Mouse (Mus musculus) limb, embryonic 15.5 days (tissue): ENCODE measurements around the gene Gm49369. TPM values are rescaled to one million over a fixed set of nuclear protein-coding genes. Genes with fewer than 3 reads are reported as not detected.
"Not testable (repeated sequence)": the region's sequence is repeated elsewhere in the genome, so short reads cannot be mapped to it uniquely, and the experiment has no call there.

Experiments used
- ATAC-seq: fragments of 200-750 bp; cut with Nextera tagmentation; 2 replicates; pipeline ENCODE4 v1.8.0; 2017; ENCODE audit warnings: low read depth, moderate TSS enrichment; ENCODE audit not compliant: insufficient number of reproducible peaks, low FRiP score, low TSS enrichment
- H3K27ac ChIP-seq: fragments of 300-500 bp; sonication (generic); 2 replicates; pipeline ENCODE4 v1.5.1; 2015; ENCODE audit warnings: moderate library complexity, mild to moderate bottlenecking, inconsistent platforms
- H3K27me3 ChIP-seq: fragments of 300-500 bp; sonication (generic); 2 replicates; pipeline ENCODE4 v1.6.1; 2015; ENCODE audit warnings: inconsistent platforms
- H3K36me3 ChIP-seq: fragments of 300-500 bp; sonication (generic); 2 replicates; pipeline ENCODE4 v1.6.1; 2015; ENCODE audit warnings: inconsistent platforms
- H3K4me1 ChIP-seq: fragments of 300-500 bp; sonication (generic); 2 replicates; pipeline ENCODE4 v1.6.1; 2015; ENCODE audit warnings: inconsistent platforms
- H3K4me2 ChIP-seq: fragments of 300-500 bp; sonication (generic); 2 replicates; pipeline ENCODE4 v1.6.1; 2015; ENCODE audit warnings: mild to moderate bottlenecking, inconsistent platforms
- H3K4me3 ChIP-seq: fragments of 300-500 bp; sonication (generic); 2 replicates; pipeline ENCODE4 v1.5.1; 2015; ENCODE audit warnings: mild to moderate bottlenecking, inconsistent platforms
- H3K9ac ChIP-seq: fragments of 300-500 bp; sonication (generic); 2 replicates; pipeline ENCODE4 v1.6.1; 2015; ENCODE audit warnings: inconsistent platforms
- H3K9me3 ChIP-seq: fragments of 300-500 bp; sonication (generic); 2 replicates; pipeline ENCODE4 v1.6.1; 2016; ENCODE audit warnings: inconsistent platforms
- WGBS: fragments of 180-500 bp; shearing (Covaris S2); methylation state at CpG from one replicate; pipeline ENCODE4 v1.1.7; 2015; 5-methylcytosine and 5-hydroxymethylcytosine counted together
- polyA plus RNA-seq: library from polyadenylated mRNA; unstranded; fragments of >200 nt; fragmentation: Nextera tagmentation; extraction: Ambion mirVana; gene quantifications from 2 replicates; pipeline ENCODE4 v1.2.1, GENCODE M21; 2015

The Gm49369 gene
- polyA plus RNA-seq, 1 experiment from 2014 or later = not detected

DNA sequence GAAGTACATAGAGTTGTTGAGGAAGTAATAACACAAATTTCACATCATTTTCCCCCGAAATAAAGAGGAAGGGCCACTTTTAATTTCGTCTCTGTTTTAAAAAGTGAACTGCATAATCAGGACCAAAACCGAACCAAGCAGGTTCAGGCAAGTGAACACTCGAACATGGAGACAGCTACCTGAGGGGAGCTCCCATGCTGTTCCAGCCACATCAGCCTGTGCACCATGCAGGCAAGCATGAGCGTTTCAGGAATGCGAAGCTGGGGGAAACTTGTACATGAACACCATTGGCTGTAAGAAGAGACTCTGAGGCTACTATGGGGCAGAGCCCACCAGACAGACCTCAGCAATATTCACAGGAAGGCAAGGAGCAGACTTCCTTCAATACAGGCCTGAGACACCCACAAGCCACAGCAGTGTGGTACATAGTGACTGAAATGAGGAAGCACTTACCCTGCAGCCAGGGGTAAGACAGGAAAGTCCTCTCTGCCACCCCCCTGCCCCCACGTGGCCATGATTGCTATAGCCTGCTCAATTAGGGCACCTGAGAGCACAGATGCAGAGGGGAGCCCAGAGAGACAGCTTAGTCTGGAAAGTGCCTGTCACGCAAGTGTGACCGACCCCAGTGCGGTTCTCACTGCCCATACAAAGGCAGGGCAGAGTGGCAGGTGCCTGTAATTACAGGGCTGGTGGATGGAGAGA is 42.0 kb downstream of the Gm49369 start:
- WGBS = 40% methylated on average over 10 of the region's 10 CpGs
- no peak overlapping the region for H3K9ac ChIP-seq
- peak overlapping the region; percentile 44 for H3K27ac ChIP-seq
- H3K4me3 ChIP-seq = no peak overlapping the region
- H3K9me3 ChIP-seq = no peaks in the 10 kb centered on the region
- H3K27me3 ChIP-seq = no peaks in the 10 kb centered on the region
- H3K36me3 ChIP-seq = no peaks in the 10 kb centered on the region
- no peak overlapping the region for H3K4me2 ChIP-seq
- no peak for ATAC-seq
- peaks cover 13% of the 10 kb centered on the region; the same call in 1 of the 2 replicates for H3K4me1 ChIP-seq

DNA sequence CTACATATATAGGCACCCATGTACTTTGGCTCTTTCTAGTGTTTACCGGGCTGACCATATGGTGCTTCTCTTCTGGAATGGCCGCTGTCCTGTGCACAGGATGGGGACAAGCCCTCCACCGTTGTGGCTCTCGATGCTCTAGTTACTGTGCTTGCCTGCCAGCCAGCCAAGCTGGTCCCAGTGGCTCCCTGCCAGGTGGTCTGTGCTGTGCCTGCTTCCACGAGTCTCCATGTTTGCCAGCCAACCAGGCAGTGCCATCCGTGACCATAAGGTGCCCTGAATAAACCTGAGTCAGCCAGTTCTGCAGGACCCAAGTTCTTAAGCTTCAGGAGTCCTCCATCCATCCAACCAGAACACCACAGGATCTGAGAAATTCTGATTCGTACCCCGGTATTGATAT is 47.3 kb downstream of the Gm49369 start:
- peaks cover 7% of the 10 kb centered on the region; the same call in 1 of the 2 replicates for H3K4me1 ChIP-seq

DNA sequence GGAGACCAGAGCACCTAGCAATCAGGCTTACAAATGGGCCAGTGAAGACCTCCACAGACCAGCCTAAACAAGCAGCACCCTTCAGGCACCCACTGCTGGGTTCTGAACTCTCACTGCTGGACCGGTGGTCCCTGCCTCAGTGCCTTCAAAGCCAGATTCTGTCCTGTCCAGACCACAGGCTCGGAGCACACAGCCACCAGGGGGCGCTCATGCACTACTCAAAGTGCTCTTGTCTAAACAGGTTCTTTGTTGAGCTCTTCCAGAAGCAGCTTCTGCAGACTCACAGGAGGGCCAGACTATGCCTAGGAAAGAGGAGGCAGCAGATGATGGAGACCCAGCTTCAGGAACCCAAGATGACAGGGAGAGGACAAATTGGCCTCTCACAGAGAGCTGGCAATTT is 48.2 kb downstream of the Gm49369 start:
- Histone ChIP-seq H3K36me3 (no peaks in the 10 kb centered on the region), H3K27me3 (no peaks in the 10 kb centered on the region), H3K4me1 (peaks cover 7% of the 10 kb centered on the region; the same call in 1 of the 2 replicates), H3K9me3 (no peaks in the 10 kb centered on the region), H3K9ac (no peak overlapping the region), H3K27ac (0 out of 2 replicates have a peak overlapping the region, but pooled peaks have one; percentile 22), H3K4me3 (no peak overlapping the region), H3K4me2 (no peak overlapping the region)
- WGBS = 5% methylated on average over 3 of the region's 3 CpGs
- no peak for ATAC-seq

More for the DNA sequence above, 47.3 kb downstream of the Gm49369 start:
- no peak overlapping the region for H3K4me2 ChIP-seq
- no peak overlapping the region for H3K9ac ChIP-seq
- H3K27me3 ChIP-seq = no peaks in the 10 kb centered on the region
- H3K27ac ChIP-seq = no peak overlapping the region
- no peak for ATAC-seq
- no peaks in the 10 kb centered on the region for H3K9me3 ChIP-seq
- H3K36me3 ChIP-seq = no peaks in the 10 kb centered on the region
- WGBS = 84% methylated on average over 8 of the region's 8 CpGs
- no peak overlapping the region for H3K4me3 ChIP-seq

DNA sequence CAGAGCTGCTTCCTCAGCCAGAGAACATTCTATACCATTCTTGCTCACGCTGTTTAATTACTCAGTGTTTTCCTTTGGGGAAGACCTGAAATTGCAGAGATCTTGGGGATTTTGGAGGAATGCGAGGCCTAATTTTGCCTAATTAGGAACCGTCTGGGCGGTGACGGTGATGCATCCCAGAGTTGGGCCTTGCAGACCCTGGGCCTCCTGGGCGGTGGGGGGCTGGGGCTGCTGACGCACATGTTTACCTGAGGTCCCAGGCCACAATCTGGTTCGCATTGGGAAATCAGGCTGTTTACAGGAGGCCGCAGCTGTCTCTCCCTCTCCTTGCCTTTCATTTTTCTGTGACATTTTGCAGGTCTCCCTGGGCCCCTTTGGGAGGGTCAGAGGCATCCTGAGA is 49.7 kb downstream of the Gm49369 start:
- not testable (repeated sequence) for H3K36me3 ChIP-seq, H3K27me3 ChIP-seq, H3K4me2 ChIP-seq, H3K9me3 ChIP-seq, H3K4me1 ChIP-seq, H3K4me3 ChIP-seq, ATAC-seq, H3K9ac ChIP-seq
- 0 out of 2 replicates have a peak overlapping the region, but pooled peaks have one; percentile 24 for H3K27ac ChIP-seq
- WGBS = 48% methylated on average over 5 of the region's 9 CpGs

DNA sequence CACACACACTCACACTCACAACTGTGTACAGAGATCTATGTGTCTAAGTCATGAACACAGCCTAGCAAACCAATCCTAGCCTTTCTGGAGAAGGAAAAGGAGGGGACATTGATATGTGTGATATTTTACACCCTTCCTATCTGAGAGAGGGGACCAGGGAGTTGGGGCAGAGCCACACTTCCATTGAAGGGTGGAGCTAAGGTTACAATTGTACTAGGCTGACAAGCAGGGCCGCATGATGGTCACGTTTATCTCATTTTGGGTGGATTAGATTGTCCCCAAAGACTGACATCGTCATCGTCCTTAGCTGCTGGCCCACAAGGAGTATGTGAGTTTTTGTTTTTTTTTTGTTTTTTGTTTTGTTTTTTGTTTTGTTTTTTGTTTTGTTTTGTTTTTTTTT is 51.2 kb downstream of the Gm49369 start:
- no peak overlapping the region for H3K4me3 ChIP-seq
- no peak overlapping the region for H3K9ac ChIP-seq
- ATAC-seq = no peak
- H3K4me2 ChIP-seq = no peak overlapping the region
- H3K27me3 ChIP-seq = no peaks in the 10 kb centered on the region
- H3K27ac ChIP-seq = no peak overlapping the region
- peaks cover 7% of the 10 kb centered on the region; the same call in 1 of the 2 replicates for H3K4me1 ChIP-seq
- no peaks in the 10 kb centered on the region for H3K9me3 ChIP-seq
- WGBS = 73% methylated on average over 4 of the region's 4 CpGs
- no peaks in the 10 kb centered on the region for H3K36me3 ChIP-seq

GRCm38 (mm10) chr7:142330271-142330724 is 52.2 kb downstream of the Gm49369 start:
- H3K9me3 ChIP-seq = no peaks in the 10 kb centered on the region
- no peak overlapping the region for H3K4me2 ChIP-seq
- no peak overlapping the region for H3K27ac ChIP-seq
- H3K4me3 ChIP-seq = no peak overlapping the region
- 53% methylated on average over 9 of the region's 9 CpGs for WGBS
- no peak overlapping the region for H3K9ac ChIP-seq
- no peaks in the 10 kb centered on the region for H3K36me3 ChIP-seq
- H3K27me3 ChIP-seq = no peaks in the 10 kb centered on the region
- ATAC-seq = no peak
- peaks cover 7% of the 10 kb centered on the region; the same call in 1 of the 2 replicates for H3K4me1 ChIP-seq

DNA sequence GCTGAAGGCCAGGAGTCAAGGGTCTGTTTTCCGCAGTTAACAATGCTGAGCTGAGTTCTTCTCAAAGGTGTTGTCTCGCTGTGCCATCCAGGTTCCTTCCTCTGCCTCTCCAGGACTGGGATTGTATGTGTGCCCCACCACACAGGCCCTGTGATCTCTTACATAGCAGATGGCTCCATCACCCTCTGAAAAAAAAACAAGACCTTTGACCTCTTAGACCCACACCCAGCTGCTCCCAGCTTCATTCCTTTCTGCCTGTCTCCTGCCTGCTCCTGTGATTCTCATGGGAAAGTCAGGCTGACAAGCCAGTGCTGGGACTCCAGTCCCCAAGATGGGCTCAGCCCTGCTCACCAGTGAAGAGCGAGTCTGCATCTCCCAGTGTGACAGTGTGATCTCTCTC is 54.0 kb downstream of the Gm49369 start:
- Histone ChIP-seq H3K4me3 (no peak overlapping the region), H3K4me1 (no peaks in the 10 kb centered on the region), H3K4me2 (no peak overlapping the region), H3K9ac (no peak overlapping the region), H3K36me3 (no peaks in the 10 kb centered on the region), H3K9me3 (no peaks in the 10 kb centered on the region), H3K27me3 (no peaks in the 10 kb centered on the region), H3K27ac (no peak overlapping the region)
- 61% methylated on average over 3 of the region's 3 CpGs for WGBS
- ATAC-seq = no peak

DNA sequence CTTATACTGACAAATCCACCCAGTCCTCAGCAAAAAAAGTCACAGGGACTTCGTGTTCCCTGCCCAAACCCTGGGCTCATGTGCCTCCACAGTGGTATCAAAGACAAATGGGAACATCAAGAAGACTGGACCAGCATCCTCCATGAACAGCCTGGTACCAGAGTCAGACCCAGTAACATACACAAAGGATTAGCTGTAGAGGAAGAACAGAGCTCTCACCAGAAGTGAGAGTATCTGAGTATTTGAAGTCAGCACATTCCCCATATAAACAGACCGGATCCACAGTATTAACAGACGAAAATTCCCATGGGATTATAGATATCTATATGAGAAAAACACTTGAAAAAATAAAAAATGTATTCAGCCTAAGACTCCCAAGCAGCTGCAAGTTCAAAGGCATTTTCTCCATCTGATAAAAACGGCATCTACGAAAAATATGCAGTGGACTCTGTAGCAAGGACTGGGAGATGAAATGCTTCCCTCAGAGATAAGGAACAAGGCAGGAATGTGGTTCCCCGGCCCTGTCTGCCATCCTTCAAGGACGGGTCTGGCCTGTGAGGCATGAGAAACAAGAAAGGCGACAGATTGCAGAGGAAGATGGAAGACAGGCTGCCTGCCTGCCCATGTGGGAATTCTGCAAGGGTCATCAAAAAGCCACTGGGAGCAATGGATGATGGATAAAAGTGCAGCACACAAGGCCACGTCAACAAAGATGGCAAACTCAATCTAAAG is 55.6 kb downstream of the Gm49369 start:
- H3K27ac ChIP-seq = no peak overlapping the region
- H3K36me3 ChIP-seq = no peaks in the 10 kb centered on the region
- no peak for ATAC-seq
- H3K9me3 ChIP-seq = no peaks in the 10 kb centered on the region
- H3K27me3 ChIP-seq = no peaks in the 10 kb centered on the region
- 46% methylated on average over 9 of the region's 9 CpGs for WGBS
- no peak overlapping the region for H3K4me2 ChIP-seq
- H3K9ac ChIP-seq = no peak overlapping the region
- H3K4me3 ChIP-seq = no peak overlapping the region
- H3K4me1 ChIP-seq = no peaks in the 10 kb centered on the region; the same call in 1 of the 2 replicates

- no peak overlapping the region for H3K4me2 ChIP-seq
- no peaks in the 10 kb centered on the region for H3K36me3 ChIP-seq
- 0 out of 2 replicates have a peak overlapping the region, but pooled peaks have one; percentile 47 for H3K27ac ChIP-seq
- H3K9ac ChIP-seq = no peak overlapping the region
- ATAC-seq = peak; percentile 52; the same call in 1 of the 2 replicates
- no peaks in the 10 kb centered on the region; the same call in 1 of the 2 replicates for H3K4me1 ChIP-seq
- H3K4me3 ChIP-seq = no peak overlapping the region
- H3K9me3 ChIP-seq = no peaks in the 10 kb centered on the region
- no peaks in the 10 kb centered on the region; the same call in 1 of the 2 replicates for H3K27me3 ChIP-seq
- 66% methylated on average over 12 of the region's 12 CpGs for WGBS
Measured at GRCm38 (mm10) chr7:142323396-142324117, 58.9 kb downstream of the Gm49369 start.

DNA sequence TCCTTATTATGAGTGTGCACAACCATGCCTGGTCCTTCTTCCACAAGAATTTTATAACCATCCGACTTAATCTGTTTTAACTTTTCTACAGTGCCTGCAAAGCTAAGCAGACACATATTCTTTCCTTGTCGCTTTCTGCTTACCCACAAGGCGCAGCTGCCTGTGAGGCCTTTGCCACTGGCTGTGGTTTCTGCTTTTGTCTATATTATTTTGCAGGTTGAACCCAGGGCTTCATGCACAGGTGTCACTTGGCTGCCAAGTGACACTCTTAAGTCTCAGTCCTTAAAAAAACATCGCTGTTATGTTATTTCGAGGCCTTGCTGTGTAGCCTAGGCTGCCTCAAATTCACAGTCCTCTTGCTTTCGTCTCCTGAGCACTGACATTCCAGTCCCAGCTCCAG is 59.8 kb downstream of the Gm49369 start:
- Histone ChIP-seq H3K9ac (no peak overlapping the region), H3K4me1 (no peaks in the 10 kb centered on the region; the same call in 1 of the 2 replicates), H3K36me3 (no peaks in the 10 kb centered on the region), H3K27me3 (no peaks in the 10 kb centered on the region; the same call in 1 of the 2 replicates), H3K4me3 (no peak overlapping the region), H3K9me3 (no peaks in the 10 kb centered on the region), H3K4me2 (no peak overlapping the region), H3K27ac (no peak overlapping the region)
- 81% methylated on average over 6 of the region's 6 CpGs for WGBS
- ATAC-seq = no peak

- not testable (repeated sequence) for H3K27ac ChIP-seq, H3K4me3 ChIP-seq
- 41% methylated on average over 6 of the region's 10 CpGs for WGBS
Measured at GRCm38 (mm10) chr7:142321637-142322306, 60.7 kb downstream of the Gm49369 start.

More at GRCm38 (mm10) chr7:142321637-142322306, 60.7 kb downstream of the Gm49369 start:
- H3K9me3 ChIP-seq, H3K4me2 ChIP-seq, H3K4me1 ChIP-seq, H3K9ac ChIP-seq, H3K36me3 ChIP-seq, H3K27me3 ChIP-seq, ATAC-seq: not testable (repeated sequence)
